Mouse (Mus musculus): ENCODE data around the gene Cpsf4l. TPM values are rescaled to one million over a fixed set of nuclear protein-coding genes. Genes with fewer than 3 reads are reported as not detected.
A peak's percentile ranks its signal among the peaks of the same experiment; 100 is the strongest.

Gene Cpsf4l
- polyA plus RNA-seq, 1 experiment from 2014 or later, result 0.52 TPM

DNA sequence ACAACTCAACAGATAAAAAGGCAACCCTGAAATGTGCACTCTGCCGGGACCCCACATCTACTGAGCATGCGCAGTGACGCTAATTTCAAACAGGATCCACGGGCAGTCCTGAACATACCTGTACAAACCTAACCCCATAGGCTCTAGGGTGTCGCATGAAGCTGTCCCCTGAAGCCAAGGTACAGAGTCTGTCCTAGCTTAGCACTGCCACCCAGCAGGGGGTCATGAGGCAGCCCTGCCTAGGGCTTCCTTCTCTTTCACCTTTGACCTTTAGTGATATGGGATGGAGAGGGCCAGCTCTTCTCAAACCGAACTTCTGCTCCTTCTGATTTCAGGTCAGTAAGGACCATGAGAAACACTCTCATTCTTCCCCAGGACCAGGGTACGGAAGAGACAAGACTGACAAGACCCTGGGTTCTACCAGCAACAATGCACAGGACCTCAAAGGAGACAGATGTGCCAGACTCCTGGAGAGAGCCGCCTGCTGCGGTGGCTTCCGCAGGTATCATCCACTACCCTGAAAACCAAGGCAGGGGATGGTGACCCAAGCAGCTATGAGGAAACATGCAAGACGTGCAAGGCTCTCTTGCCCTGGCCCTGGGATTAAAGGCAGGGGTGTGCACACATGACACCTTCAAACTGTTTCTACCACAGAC, 38.0 kb upstream of the Cpsf4l start:
- WGBS, result 78% methylated on average over 11 of the region's 11 CpGs
- peak overlapping the region; percentile 89; the same call in 1 of the 2 replicates for H3K4me3 ChIP-seq
- H3K27me3 ChIP-seq, result no peaks in the 10 kb centered on the region
- H3K27ac ChIP-seq, result peak overlapping the region; percentile 44; the same call in 1 of the 2 replicates
- no peaks in the 10 kb centered on the region for H3K9me3 ChIP-seq
- H3K9ac ChIP-seq, result 0 out of 2 replicates have a peak overlapping the region, but pooled peaks have one; percentile 92
- H3K4me1 ChIP-seq (replicated peaks), result peaks cover 58% of the 10 kb centered on the region
- no peak for ATAC-seq (ENCODE audit: low FRiP score)
- H3K36me3 ChIP-seq, result peaks cover 13% of the 10 kb centered on the region
- peak overlapping the region; percentile 67 for H3K4me2 ChIP-seq

- 68% methylated on average over 16 of the region's 16 CpGs for WGBS
- no peaks in the 10 kb centered on the region for H3K9me3 ChIP-seq
- H3K4me2 ChIP-seq, result peak overlapping the region; percentile 67
- peaks cover 54% of the 10 kb centered on the region for H3K4me1 ChIP-seq (replicated peaks)
- H3K36me3 ChIP-seq, result peaks cover 16% of the 10 kb centered on the region
- no peak overlapping the region for H3K9ac ChIP-seq
- no peaks in the 10 kb centered on the region for H3K27me3 ChIP-seq
- H3K27ac ChIP-seq, result peak overlapping the region; percentile 44; the same call in 1 of the 2 replicates
- no peak overlapping the region for H3K4me3 ChIP-seq
- ATAC-seq (ENCODE audit: low FRiP score), result no peak
Measured at GRCm38 (mm10) chr11:113747056-113747455, 37.2 kb upstream of the Cpsf4l start.

DNA sequence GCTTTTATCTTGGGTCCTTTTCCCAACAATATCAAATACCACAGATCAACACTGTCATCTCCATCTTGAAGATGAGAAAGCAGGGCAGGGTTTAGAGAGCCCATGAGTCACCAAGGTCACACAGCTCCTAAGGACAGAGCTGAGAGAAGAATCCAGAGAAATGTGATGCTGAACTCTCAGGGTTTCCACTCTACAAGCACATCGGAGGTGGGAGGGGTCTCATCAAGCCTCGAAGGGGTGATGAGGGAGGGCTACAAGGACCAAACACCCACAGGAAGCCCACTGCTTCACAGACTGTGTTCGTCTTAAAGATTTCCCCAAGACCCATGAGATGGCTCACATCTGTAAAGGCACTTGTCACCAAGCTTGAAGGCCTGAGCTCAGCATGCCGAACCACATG, 36.1 kb upstream of the Cpsf4l start:
- Histone ChIP-seq H3K4me3 (no peak overlapping the region), H3K9ac (no peak overlapping the region), H3K36me3 (peaks cover 18% of the 10 kb centered on the region), H3K4me2 (no peak overlapping the region), H3K4me1 (replicated peaks) (peaks cover 51% of the 10 kb centered on the region), H3K27ac (no peak overlapping the region), H3K9me3 (no peaks in the 10 kb centered on the region), H3K27me3 (no peaks in the 10 kb centered on the region)
- ATAC-seq (ENCODE audit: low FRiP score), result no peak
- 70% methylated on average over 4 of the region's 4 CpGs for WGBS

DNA sequence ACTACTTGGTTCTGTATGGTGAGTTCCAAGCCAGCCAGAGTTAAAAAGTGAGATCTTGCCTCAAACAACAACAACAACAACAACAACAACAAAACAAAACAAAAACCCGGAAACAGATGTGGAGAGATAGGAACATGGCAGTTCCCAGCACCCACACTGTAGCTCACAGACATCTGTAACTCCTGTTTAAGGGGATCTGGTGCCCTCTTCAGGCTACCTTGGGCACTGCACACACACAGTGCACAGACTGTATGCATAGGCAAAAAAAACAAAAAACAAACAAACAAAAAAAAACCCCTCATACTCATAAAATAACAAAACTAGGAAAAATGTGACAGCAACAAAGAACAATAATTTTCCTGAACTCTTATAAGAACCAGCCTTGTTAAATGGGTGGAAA, 33.2 kb upstream of the Cpsf4l start:
- 97% methylated on average over 1 of the region's 1 CpGs for WGBS
- Histone ChIP-seq H3K4me1 (replicated peaks) (peaks cover 44% of the 10 kb centered on the region), H3K4me2 (no peak overlapping the region)

GRCm38 (mm10) chr11:113740100-113740499, 30.3 kb upstream of the Cpsf4l start:
- Histone ChIP-seq H3K27ac (no peak overlapping the region), H3K4me2 (no peak overlapping the region), H3K27me3 (no peaks in the 10 kb centered on the region), H3K4me3 (no peak overlapping the region), H3K9ac (no peak overlapping the region), H3K36me3 (peaks cover 24% of the 10 kb centered on the region), H3K4me1 (replicated peaks) (peaks cover 41% of the 10 kb centered on the region), H3K9me3 (no peaks in the 10 kb centered on the region)
- WGBS, result 92% methylated on average over 7 of the region's 7 CpGs
- ATAC-seq (ENCODE audit: low FRiP score), result no peak

More for the DNA sequence above, 33.2 kb upstream of the Cpsf4l start:
- ATAC-seq (ENCODE audit: low FRiP score), result no peak
- Histone ChIP-seq H3K9ac (no peak overlapping the region), H3K9me3 (no peaks in the 10 kb centered on the region), H3K4me3 (no peak overlapping the region), H3K27me3 (no peaks in the 10 kb centered on the region), H3K27ac (no peak overlapping the region), H3K36me3 (peaks cover 24% of the 10 kb centered on the region)

DNA sequence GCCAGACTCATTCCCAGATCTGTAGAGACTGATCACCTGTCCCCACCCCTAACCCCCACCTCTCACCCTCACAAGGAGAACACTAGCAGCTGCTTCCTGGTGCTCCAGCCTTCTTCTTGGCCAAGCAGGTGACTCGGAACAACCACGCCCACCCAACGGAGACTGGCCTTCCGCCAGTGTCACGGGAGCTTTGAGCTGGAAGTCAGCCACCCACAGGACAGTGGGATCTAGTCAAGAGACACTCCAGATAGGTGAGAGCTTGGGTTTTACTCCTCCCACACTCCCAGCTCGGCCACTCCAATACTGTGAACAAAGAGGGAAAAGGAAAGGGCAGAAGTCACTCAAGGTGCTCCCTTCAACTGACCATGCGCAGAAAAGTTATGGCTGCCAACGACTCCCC, 29.4 kb upstream of the Cpsf4l start:
- no peak overlapping the region for H3K9ac ChIP-seq
- ATAC-seq (ENCODE audit: low FRiP score), result no peak
- 88% methylated on average over 8 of the region's 8 CpGs for WGBS
- H3K4me3 ChIP-seq, result no peak overlapping the region
- no peaks in the 10 kb centered on the region for H3K9me3 ChIP-seq
- H3K4me2 ChIP-seq, result no peak overlapping the region
- H3K27ac ChIP-seq, result no peak overlapping the region
- H3K36me3 ChIP-seq, result peaks cover 20% of the 10 kb centered on the region
- peaks cover 50% of the 10 kb centered on the region for H3K4me1 ChIP-seq (replicated peaks)
- H3K27me3 ChIP-seq, result no peaks in the 10 kb centered on the region

- no peaks in the 10 kb centered on the region for H3K9me3 ChIP-seq
- no peak overlapping the region for H3K4me2 ChIP-seq
- peaks cover 11% of the 10 kb centered on the region for H3K36me3 ChIP-seq
- ATAC-seq (ENCODE audit: low FRiP score), result no peak
- WGBS, result 77% methylated on average over 8 of the region's 8 CpGs
- H3K4me3 ChIP-seq, result no peak overlapping the region
- H3K27ac ChIP-seq, result no peak overlapping the region
- H3K9ac ChIP-seq, result no peak overlapping the region
- H3K4me1 ChIP-seq (replicated peaks), result peaks cover 62% of the 10 kb centered on the region
- no peaks in the 10 kb centered on the region for H3K27me3 ChIP-seq
Measured at GRCm38 (mm10) chr11:113737912-113738311, 28.1 kb upstream of the Cpsf4l start.

DNA sequence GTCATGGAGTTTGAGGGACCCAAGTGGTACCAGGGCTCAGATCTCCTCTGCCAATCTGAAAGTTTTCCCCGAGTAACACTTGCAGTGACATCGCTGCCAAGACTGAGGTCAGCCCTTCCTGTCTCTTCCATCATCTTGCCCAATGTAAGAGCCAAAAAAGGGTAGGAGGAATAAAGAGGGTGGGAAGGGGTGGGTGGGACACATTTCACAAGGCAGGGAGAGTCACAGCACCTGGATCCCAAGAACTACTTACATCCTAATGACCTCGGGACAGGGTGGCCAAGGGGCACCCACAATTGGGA, 27.7 kb upstream of the Cpsf4l start:
- Histone ChIP-seq H3K4me3 (no peak overlapping the region), H3K9me3 (no peaks in the 10 kb centered on the region), H3K27me3 (no peaks in the 10 kb centered on the region), H3K4me2 (no peak overlapping the region), H3K27ac (no peak overlapping the region), H3K9ac (no peak overlapping the region), H3K36me3 (peaks cover 8% of the 10 kb centered on the region), H3K4me1 (replicated peaks) (peaks cover 62% of the 10 kb centered on the region)
- 88% methylated on average over 3 of the region's 3 CpGs for WGBS
- ATAC-seq (ENCODE audit: low FRiP score), result no peak

- Histone ChIP-seq H3K4me3 (no peak overlapping the region), H3K27me3 (no peaks in the 10 kb centered on the region), H3K27ac (no peak overlapping the region), H3K36me3 (peaks cover 10% of the 10 kb centered on the region), H3K9ac (no peak overlapping the region), H3K4me2 (no peak overlapping the region), H3K4me1 (replicated peaks) (peaks cover 62% of the 10 kb centered on the region), H3K9me3 (no peaks in the 10 kb centered on the region)
- ATAC-seq (ENCODE audit: low FRiP score), result no peak
- WGBS, result 77% methylated on average over 11 of the region's 11 CpGs
Measured at GRCm38 (mm10) chr11:113736848-113737552, 27.2 kb upstream of the Cpsf4l start.

DNA sequence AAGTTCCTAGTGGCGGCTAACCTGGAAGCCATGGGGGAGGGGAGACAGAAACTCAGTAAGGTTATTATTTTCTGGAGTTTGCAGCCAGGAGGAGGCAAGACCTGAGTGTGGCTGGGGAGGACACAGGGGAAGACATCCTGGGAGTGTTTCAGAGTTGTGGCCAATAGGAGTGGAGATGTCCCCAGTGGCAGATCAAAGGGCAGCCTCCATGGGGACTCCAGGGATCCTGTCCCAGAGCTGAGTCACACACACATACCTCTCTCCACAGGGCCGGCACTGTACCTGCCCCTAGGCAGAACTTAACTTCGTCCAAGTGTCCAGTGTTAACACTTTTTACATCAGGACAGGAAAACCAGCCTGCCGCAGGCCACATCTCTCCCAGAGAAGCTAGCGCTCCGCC, 25.3 kb upstream of the Cpsf4l start:
- Histone ChIP-seq H3K4me3 (no peak overlapping the region), H3K4me2 (no peak overlapping the region), H3K9ac (no peak overlapping the region), H3K9me3 (no peaks in the 10 kb centered on the region), H3K27me3 (no peaks in the 10 kb centered on the region), H3K27ac (no peak overlapping the region), H3K36me3 (peaks cover 3% of the 10 kb centered on the region; the same call in 1 of the 2 replicates), H3K4me1 (replicated peaks) (peaks cover 71% of the 10 kb centered on the region)
- WGBS, result 80% methylated on average over 6 of the region's 6 CpGs
- no peak for ATAC-seq (ENCODE audit: low FRiP score)

DNA sequence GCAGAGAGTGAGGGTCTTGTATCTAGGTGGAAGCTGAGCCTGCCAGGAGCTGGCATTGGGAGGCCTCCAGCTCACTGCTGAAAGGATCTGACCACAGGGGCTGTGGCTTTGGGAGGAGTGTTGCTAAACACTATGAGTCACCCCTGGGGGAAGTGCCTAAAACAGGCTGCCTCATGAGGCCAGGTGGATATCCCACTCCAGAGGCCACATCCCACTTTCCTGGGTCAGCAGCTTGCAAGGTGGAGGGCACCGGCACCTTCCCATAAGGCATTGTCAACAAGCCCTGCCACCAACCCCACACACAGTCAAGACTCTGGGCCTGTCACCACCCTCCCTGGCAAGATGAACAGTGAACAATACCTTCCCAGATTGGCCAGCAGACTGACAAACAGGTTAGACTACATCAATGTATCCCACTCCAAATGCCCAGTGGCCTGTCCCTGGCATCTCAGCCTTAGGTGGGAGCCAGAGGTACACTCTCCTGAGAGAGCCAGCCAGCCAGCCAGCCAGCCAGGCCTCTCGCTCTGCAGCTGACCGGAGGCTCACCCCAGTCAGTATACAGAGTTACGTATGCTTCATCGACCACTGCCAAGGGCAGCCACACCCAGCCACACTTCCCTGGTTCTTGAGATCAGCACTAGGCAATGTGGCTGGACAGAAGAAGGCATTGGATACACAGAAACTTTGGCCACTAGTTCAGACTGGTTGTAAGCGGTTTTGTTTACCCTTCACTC, 24.0 kb upstream of the Cpsf4l start:
- H3K9me3 ChIP-seq, result no peaks in the 10 kb centered on the region
- peaks cover 66% of the 10 kb centered on the region for H3K4me1 ChIP-seq (replicated peaks)
- 48% methylated on average over 6 of the region's 6 CpGs for WGBS
- H3K9ac ChIP-seq, result no peak overlapping the region
- peaks cover 10% of the 10 kb centered on the region for H3K36me3 ChIP-seq
- no peak overlapping the region for H3K4me3 ChIP-seq
- H3K27me3 ChIP-seq, result no peaks in the 10 kb centered on the region
- no peak overlapping the region for H3K4me2 ChIP-seq
- ATAC-seq (ENCODE audit: low FRiP score), result no peak
- 0 out of 2 replicates have a peak overlapping the region, but pooled peaks have one; percentile 18 for H3K27ac ChIP-seq

- H3K9me3 ChIP-seq, result no peaks in the 10 kb centered on the region
- no peak overlapping the region for H3K9ac ChIP-seq
- ATAC-seq (ENCODE audit: low FRiP score), result no peak
- no peaks in the 10 kb centered on the region for H3K27me3 ChIP-seq
- 91% methylated on average over 10 of the region's 10 CpGs for WGBS
- no peak overlapping the region for H3K4me3 ChIP-seq
- no peak overlapping the region for H3K4me2 ChIP-seq
- H3K27ac ChIP-seq, result no peak overlapping the region
- peaks cover 27% of the 10 kb centered on the region for H3K36me3 ChIP-seq
- peaks cover 65% of the 10 kb centered on the region for H3K4me1 ChIP-seq (replicated peaks)
Measured at GRCm38 (mm10) chr11:113731945-113732612, 22.3 kb upstream of the Cpsf4l start.

All from hindbrain, embryonic 13.5 days (tissue).